Mouse (Mus musculus) lung, adult 10 weeks (tissue): ENCODE results near the gene Nedd1. TPM values are rescaled to one million over a fixed set of nuclear protein-coding genes. Genes with fewer than 3 reads are reported as not detected.

ENCODE experiments used
- polyA plus RNA-seq: library from polyadenylated mRNA; stranded (reverse); fragments of 350-450 nt; fragmentation: Illumina TruSeq; extraction: RNeasy Lipid Tissue Mini Kit (QIAGEN cat#74804); gene quantifications from one replicate; pipeline ENCODE4 v1.2.3, GENCODE M21; 2014; ENCODE audit warnings: low read depth, low replicate concordance; ENCODE audit not compliant: insufficient read depth

Nedd1 gene
- 7.8 TPM for polyA plus RNA-seq

GRCm38 (mm10) chr10:92721771-92722619 lies at the start of gene Nedd1:
Nedd1 (minus strand) TSS chr10:92722420.

